Mouse (Mus musculus) CH12.LX (cell line): ENCODE measurements around the gene Plxdc2. TPM values are rescaled to one million over a fixed set of nuclear protein-coding genes. Genes with fewer than 3 reads are reported as not detected.

ENCODE experiments used
- DNase-seq: peaks from one replicate; pipeline ENCODE4 v3.0.0-alpha.2; 2013; ENCODE audit errors: extremely low read depth
- H3K27ac ChIP-seq: 2 replicates; pipeline ENCODE4 v1.5.1; 2012; ENCODE audit warnings: low read depth, mild to moderate bottlenecking, control low read depth, moderate library complexity; ENCODE audit not compliant: insufficient read depth
- H3K27me3 ChIP-seq: replicated peaks from 2 replicates; pipeline ENCODE3; 2012; ENCODE audit warnings: inconsistent platforms
- H3K36me3 ChIP-seq, 2 experiments: replicated peaks in 1 of 2; 2 replicates each; pipeline versions ENCODE3 to v1.6.1; 2012; ENCODE audit warnings: inconsistent platforms in 1 of 2, low read length in 1 of 2, mild to moderate bottlenecking in 1 of 2, mixed read lengths in 1 of 2, moderate library complexity in 1 of 2; ENCODE audit not compliant: control insufficient read depth in 1 of 2, insufficient read depth in 1 of 2
- H3K4me1 ChIP-seq, 2 experiments: 2 replicates each; pipeline ENCODE4 v1.6.1; 2012; ENCODE audit warnings: inconsistent platforms in 1 of 2, moderate library complexity in 1 of 2; ENCODE audit not compliant: insufficient read depth in 2 of 2, control insufficient read depth in 1 of 2
- H3K4me2 ChIP-seq: 2 replicates; pipeline ENCODE4 v1.6.1; 2012; ENCODE audit warnings: low read depth, mild to moderate bottlenecking, control low read depth; ENCODE audit not compliant: poor library complexity, insufficient read depth, severe bottlenecking
- H3K4me3 ChIP-seq, 3 experiments: fragments of 150-350 bp in 1 of 3; sonication (generic) in 1 of 3; replicated peaks in 1 of 3; 2 replicates each; pipeline versions ENCODE3 to v1.5.1; 2011 to 2012; ENCODE audit warnings: low read depth in 2 of 3, low read length in 2 of 3, mild to moderate bottlenecking in 2 of 3, moderate library complexity in 2 of 3, control low read depth in 1 of 3, improper control_type of control experiment in 1 of 3, inconsistent platforms in 1 of 3, mixed read lengths in 1 of 3; ENCODE audit not compliant: poor library complexity in 1 of 3
- H3K79me2 ChIP-seq: replicated peaks from 2 replicates; pipeline ENCODE4 v1.6.1; 2012; ENCODE audit warnings: mild to moderate bottlenecking, moderate library complexity; ENCODE audit not compliant: control insufficient read depth, poor library complexity, insufficient read depth, severe bottlenecking; ENCODE audit errors: extremely low read depth
- H3K9ac ChIP-seq: 2 replicates; pipeline ENCODE4 v1.6.1; 2012; ENCODE audit warnings: low read depth, mild to moderate bottlenecking, control low read depth, moderate library complexity; ENCODE audit not compliant: insufficient read depth
- H3K9me3 ChIP-seq: replicated peaks from 2 replicates; pipeline ENCODE3; 2012; ENCODE audit warnings: low read length, inconsistent platforms, mixed read lengths
- CHD1 ChIP-seq: IDR thresholded peaks from 2 replicates; pipeline ENCODE4 v1.6.1; 2012; ENCODE audit warnings: low read depth, low read length, improper control_type of control experiment, inconsistent platforms
- CTCF ChIP-seq, 2 experiments: IDR thresholded peaks in 1 of 2; conservative IDR thresholded peaks in 1 of 2; 2 replicates each; pipeline ENCODE4 v1.5.1; 2011 to 2012; ENCODE audit warnings: low read depth in 2 of 2, low read length in 2 of 2, improper control_type of control experiment in 1 of 2, inconsistent platforms in 1 of 2, mild to moderate bottlenecking in 1 of 2, moderate library complexity in 1 of 2
- ELF1 ChIP-seq: IDR thresholded peaks from 2 replicates; pipeline ENCODE4 v1.6.1; 2014; ENCODE audit warnings: low read depth, mild to moderate bottlenecking, inconsistent platforms, low read length, improper control_type of control experiment
- EP300 ChIP-seq: IDR thresholded peaks from 2 replicates; pipeline ENCODE4 v1.6.1; 2011; ENCODE audit warnings: low read length, improper control_type of control experiment
- HCFC1 ChIP-seq: IDR thresholded peaks from 2 replicates; pipeline ENCODE4 v1.6.1; 2012; ENCODE audit warnings: low read depth, mild to moderate bottlenecking, inconsistent platforms, low read length, improper control_type of control experiment
- JUN ChIP-seq: IDR thresholded peaks from 2 replicates; pipeline ENCODE4 v1.6.1; 2011; ENCODE audit warnings: low read depth, mild to moderate bottlenecking, low read length, improper control_type of control experiment, moderate library complexity; ENCODE audit not compliant: insufficient read depth
- JUND ChIP-seq: conservative IDR thresholded peaks from 2 replicates; pipeline ENCODE4 v1.6.1; 2011; ENCODE audit warnings: low read depth, low read length, improper control_type of control experiment
- KAT2A ChIP-seq: IDR thresholded peaks from 2 replicates; pipeline ENCODE4 v1.6.1; 2012; ENCODE audit warnings: low read length, improper control_type of control experiment, inconsistent platforms; ENCODE audit not compliant: insufficient replicate concordance
- MAX ChIP-seq: IDR thresholded peaks from 2 replicates; pipeline ENCODE4 v1.6.1; 2011; ENCODE audit warnings: low read length, improper control_type of control experiment
- MXI1 ChIP-seq: IDR thresholded peaks from 2 replicates; pipeline ENCODE4 v1.6.1; 2011; ENCODE audit warnings: mild to moderate bottlenecking, low read depth, low read length, improper control_type of control experiment
- NRF1 ChIP-seq: IDR thresholded peaks from 2 replicates; pipeline ENCODE4 v1.6.1; 2014; ENCODE audit warnings: low read depth, mild to moderate bottlenecking, inconsistent platforms, low read length, improper control_type of control experiment, moderate library complexity
- RAD21 ChIP-seq: IDR thresholded peaks from 2 replicates; pipeline ENCODE4 v1.6.1; 2011; ENCODE audit warnings: low read depth, mild to moderate bottlenecking, low read length, improper control_type of control experiment, moderate library complexity
- RCOR1 ChIP-seq: conservative IDR thresholded peaks from 2 replicates; pipeline ENCODE4 v1.6.1; 2012; ENCODE audit warnings: low read depth, mild to moderate bottlenecking, inconsistent platforms, low read length, improper control_type of control experiment
- SIN3A ChIP-seq: IDR thresholded peaks from 2 replicates; pipeline ENCODE4 v1.6.1; 2012; ENCODE audit warnings: low read length, improper control_type of control experiment, inconsistent platforms
- SMC3 ChIP-seq: IDR thresholded peaks from 2 replicates; pipeline ENCODE4 v1.6.1; 2011; ENCODE audit warnings: low read depth, low read length, improper control_type of control experiment
- TBP ChIP-seq: conservative IDR thresholded peaks from 2 replicates; pipeline ENCODE4 v1.6.1; 2011; ENCODE audit warnings: low read depth, low read length, improper control_type of control experiment
- UBTF ChIP-seq: IDR thresholded peaks from 2 replicates; pipeline ENCODE4 v1.6.1; 2012; ENCODE audit warnings: low read depth, mild to moderate bottlenecking, inconsistent platforms, low read length, improper control_type of control experiment, moderate library complexity
- USF2 ChIP-seq: conservative IDR thresholded peaks from 2 replicates; pipeline ENCODE4 v1.6.1; 2011; ENCODE audit warnings: low read depth, low read length, improper control_type of control experiment
- ZKSCAN1 ChIP-seq: IDR thresholded peaks from 2 replicates; pipeline ENCODE4 v1.6.1; 2012; ENCODE audit warnings: low read depth, inconsistent platforms, low read length, improper control_type of control experiment, borderline replicate concordance
- ZMIZ1 ChIP-seq: IDR thresholded peaks from 2 replicates; pipeline ENCODE4 v1.6.1; 2012; ENCODE audit warnings: low read depth, mild to moderate bottlenecking, inconsistent platforms, low read length, improper control_type of control experiment
- dilution Hi-C: fragments of 300-500 bp; cut with MboI; formaldehyde crosslinking; loops from 2 replicates; pipeline ENCODE4 v1.14.3; 2020; ENCODE audit warnings: low sequenced_read_pairs; ENCODE audit not compliant: extremely low pct_unique_long_range_greater_than_20kb, extremely low pct_ligation_motif_present
- in situ Hi-C: fragments of 300-500 bp; cut with MboI; formaldehyde crosslinking; loops from 3 replicates; pipeline ENCODE4 v1.14.3; 2019; ENCODE audit warnings: low sequenced_read_pairs, low pct_ligation_motif_present, low pct_unique_long_range_greater_than_20kb, mixed read lengths
- polyA plus RNA-seq: library from polyadenylated mRNA; unstranded; fragments of >175 nt; gene quantifications from 2 replicates; pipeline ENCODE4 v1.2.1, GENCODE M21; 2012; ENCODE audit warnings: low read depth; ENCODE audit not compliant: insufficient read length
- total RNA-seq, 2 experiments: library from RNA; depleted of rRNA; stranded (reverse); fragments of 300-350 nt in 1 of 2; fragments of >200 nt in 1 of 2; gene quantifications; 2 replicates each; pipeline ENCODE4 v1.2.3; 2012 to 2014

The Plxdc2 gene
- total and polyA plus RNA-seq, 3 experiments, result not detected

DNA sequence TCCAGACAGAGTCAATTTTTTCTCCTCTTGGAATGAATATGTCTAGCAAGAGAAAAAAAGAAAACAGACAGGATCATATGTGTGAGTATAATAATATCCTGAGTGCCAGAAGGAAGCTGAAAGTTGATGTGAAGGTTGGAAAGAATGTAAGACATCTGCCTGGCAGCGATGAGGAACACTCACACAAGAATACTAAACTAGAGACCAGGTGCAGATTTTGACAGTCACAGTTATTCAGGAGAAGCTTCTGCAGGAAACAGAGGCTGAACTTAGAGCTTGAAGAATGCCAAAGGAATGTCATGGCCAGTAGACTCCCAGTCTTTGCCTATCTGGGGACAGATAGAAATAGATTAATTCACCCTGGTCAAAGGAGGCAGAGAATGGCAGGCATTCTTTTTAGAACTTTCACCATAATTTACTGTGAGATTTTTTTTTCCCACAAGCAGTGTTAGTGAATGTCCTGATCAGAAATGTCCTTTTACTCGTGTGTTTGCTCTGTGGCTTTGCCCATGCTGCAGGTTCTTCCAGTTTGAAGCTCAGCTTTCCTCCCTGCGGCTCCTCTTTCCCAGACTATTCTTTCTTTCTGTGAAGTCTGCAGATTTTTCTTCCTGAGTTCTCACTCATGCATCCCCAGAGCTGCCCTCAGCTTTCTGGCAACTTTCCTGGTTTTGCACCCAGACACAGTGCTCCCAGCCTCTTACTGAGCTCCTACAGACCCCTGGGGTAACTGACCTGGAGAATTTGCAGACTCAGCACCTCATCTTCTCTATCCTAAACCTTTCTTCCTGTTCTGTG is 251.9 kb downstream of the Plxdc2 start:
- H3K4me1 ChIP-seq, result no peaks in the 10 kb centered on the region
- no peaks in the 10 kb centered on the region for H3K36me3 ChIP-seq
- H3K4me2 ChIP-seq, result no peak overlapping the region
- in situ Hi-C loops, result no loop called here
- no peak for DNase-seq
- H3K9ac ChIP-seq, result no peak overlapping the region
- H3K4me3 ChIP-seq, result no peak overlapping the region
- H3K27me3 ChIP-seq, result no peaks in the 10 kb centered on the region
- H3K9me3 ChIP-seq, result no peaks in the 10 kb centered on the region
- H3K79me2 ChIP-seq, result no peaks in the 10 kb centered on the region
- H3K27ac ChIP-seq, result no peak overlapping the region
- TF ChIP-seq TBP (no peak), ZMIZ1 (no peak), CHD1 (no peak), EP300 (no peak), SMC3 (no peak), USF2 (no peak), HCFC1 (no peak), MAX (no peak), KAT2A (no peak), ZKSCAN1 (no peak), MXI1 (no peak), NRF1 (no peak)
- TF ChIP-seq, all 38 proteins: peak for 0
- dilution Hi-C loops, result no loop called here

DNA sequence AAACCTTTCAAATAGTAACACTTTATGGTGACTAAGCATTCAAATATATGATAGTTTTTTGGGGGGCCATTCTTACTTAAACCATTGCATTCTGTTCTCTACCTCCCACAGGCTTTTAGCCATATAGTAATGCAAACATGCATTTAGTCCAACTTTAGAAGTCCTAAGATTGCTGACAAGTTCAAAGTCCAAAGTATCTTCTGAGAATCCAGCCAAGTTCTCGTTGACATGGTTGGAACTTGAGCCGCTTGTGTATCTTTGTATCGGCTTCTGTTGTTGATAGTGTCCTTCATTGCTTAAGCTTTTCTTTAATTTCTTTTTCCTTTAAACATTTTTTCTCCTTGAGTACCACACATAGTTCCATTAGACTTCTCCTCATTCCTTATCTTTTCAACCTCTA is 286.0 kb downstream of the Plxdc2 start:
- no peaks in the 10 kb centered on the region for H3K27me3 ChIP-seq
- no peak overlapping the region for H3K4me2 ChIP-seq
- no peak for DNase-seq
- H3K79me2 ChIP-seq, result no peaks in the 10 kb centered on the region
- no peak overlapping the region for H3K27ac ChIP-seq
- H3K4me1 ChIP-seq, result no peaks in the 10 kb centered on the region
- no peaks in the 10 kb centered on the region for H3K9me3 ChIP-seq
- in situ Hi-C loops (no loop called here), dilution Hi-C loops (no loop called here)
- H3K4me3 ChIP-seq, result no peak overlapping the region
- no peak for TF ChIP-seq SIN3A
- no peak for TF ChIP-seq NRF1
- no peak for TF ChIP-seq ZMIZ1
- no peak for TF ChIP-seq JUN
- no peak for TF ChIP-seq RCOR1
- no peak for TF ChIP-seq SMC3
- TF ChIP-seq KAT2A, result no peak
- TF ChIP-seq ZKSCAN1, result no peak
- TF ChIP-seq ELF1, result no peak
- no peak for TF ChIP-seq CTCF (conservative IDR thresholded peaks at IDR 0.05 in 1 of 2, IDR thresholded peaks at IDR 0.05 in 1 of 2; ENCODE audit: low read depth in 2 of 2, low read length in 2 of 2)
- no peak for TF ChIP-seq JUND
- no peak for TF ChIP-seq EP300
- TF ChIP-seq RAD21, result no peak
- no peak for TF ChIP-seq CHD1
- TF ChIP-seq MXI1, result no peak
- TF ChIP-seq UBTF, result no peak
- H3K36me3 ChIP-seq, result no peaks in the 10 kb centered on the region
- no peak overlapping the region for H3K9ac ChIP-seq
